Mouse (Mus musculus): ENCODE results near the gene Prpf40b.

DNA sequence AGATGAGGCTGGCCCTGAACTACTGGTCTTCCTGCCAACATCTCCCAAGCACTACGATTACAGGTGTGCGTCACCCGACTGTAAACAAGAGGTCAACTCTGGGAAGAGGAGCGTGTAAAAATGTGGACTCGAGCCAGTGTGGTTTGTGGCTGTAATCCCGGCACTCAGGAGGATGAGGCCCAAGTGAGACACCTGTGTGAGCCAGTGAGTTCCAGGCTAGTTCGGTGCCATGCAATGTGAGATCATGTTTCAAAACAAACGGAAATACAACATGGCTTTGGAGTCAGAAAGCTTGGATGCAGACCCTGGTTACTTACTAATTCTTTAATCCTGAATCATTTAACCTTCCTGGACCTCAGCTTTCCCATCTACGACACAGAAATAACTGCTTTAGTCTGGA lies 64.1 kb downstream of the Prpf40b start:
- TF ChIP-seq EP300 (IDR thresholded peaks at IDR 0.05; ENCODE audit: low read depth) = no peak
- TF ChIP-seq CTCF (IDR thresholded peaks at IDR 0.05; ENCODE audit: low read depth) = no peak
